Mouse (Mus musculus) left cerebral cortex, adult 2 months (tissue): ENCODE measurements around the gene Exoc3l4. TPM values are rescaled to one million over a fixed set of nuclear protein-coding genes. Genes with fewer than 3 reads are reported as not detected.

Source experiments
- DNase-seq, 2 experiments: peaks; one replicate each; pipeline ENCODE4 v3.0.0; 2021 to 2022; ENCODE audit warnings: low spot score in 2 of 2, mixed read lengths in 1 of 2; ENCODE audit errors: extremely low spot score in 1 of 2
- H3K27ac ChIP-seq: fragments of 200-600 bp; 2 replicates; pipeline ENCODE4 v1.8.1; 2022
- H3K4me3 ChIP-seq: fragments of 200-600 bp; 2 replicates; pipeline ENCODE4 v1.8.1; 2022
- CTCF ChIP-seq: fragments of 200-600 bp; IDR thresholded peaks from 2 replicates; pipeline ENCODE4 v1.8.1; 2022; ENCODE audit warnings: antibody characterized with exemption, mild to moderate bottlenecking, moderate library complexity
- intact Hi-C: fragments of 180-260 bp; cut with DNase I; formaldehyde crosslinking; loops from one replicate; pipeline ENCODE4 v1.15.1; 2025
- total RNA-seq, 2 experiments: library from RNA; stranded (reverse); gene quantifications; 2 replicates each; pipeline ENCODE4 v1.2.3; 2021

The Exoc3l4 gene
- total RNA-seq, 2 experiments from 2014 or later, result 0.54 to 0.96 TPM

DNA sequence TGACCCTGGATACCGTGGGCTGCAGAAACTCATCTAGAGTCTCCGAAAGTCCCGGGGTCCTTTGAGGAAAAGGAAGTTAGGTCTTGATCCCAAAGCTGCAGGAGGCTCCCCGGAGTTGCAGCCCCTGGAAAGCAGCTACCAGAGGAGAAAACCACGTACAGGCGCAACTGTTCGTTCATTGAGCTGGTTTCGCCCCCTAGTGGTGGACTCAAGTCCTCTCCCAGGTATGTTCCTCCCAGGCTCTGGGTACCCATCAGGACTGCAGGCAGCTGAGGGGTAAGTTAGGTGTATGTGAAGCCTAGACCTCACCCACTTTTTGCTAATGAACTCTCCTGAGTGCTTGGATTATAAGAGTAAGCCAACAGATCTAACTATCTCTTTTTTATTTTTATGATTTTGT lies 52.7 kb downstream of the Exoc3l4 start:
- peak; percentile 54 to 75 for DNase-seq
- peak; percentile 90 for TF ChIP-seq CTCF

DNA sequence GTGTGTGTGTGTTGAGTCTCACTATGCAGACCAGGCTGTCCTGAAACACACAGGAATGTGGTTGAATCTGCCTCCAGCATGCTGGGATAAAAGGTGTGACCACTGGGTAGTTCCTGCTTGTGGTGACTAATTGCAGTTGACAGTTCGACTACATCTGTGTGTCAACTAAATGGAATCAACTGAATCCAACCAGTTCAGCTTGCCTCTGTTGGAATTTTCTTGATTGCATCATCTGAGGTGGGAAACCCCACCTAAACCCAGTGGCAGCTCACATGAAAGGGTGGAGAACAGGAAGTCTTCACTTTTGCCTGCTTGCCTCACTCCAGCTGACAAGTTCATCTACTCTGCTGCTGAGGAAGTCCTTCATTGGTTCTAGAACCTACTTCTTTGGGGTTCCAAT lies 54.3 kb downstream of the Exoc3l4 start:
- no peak overlapping the region for H3K4me3 ChIP-seq
- no peak for DNase-seq
- TF ChIP-seq CTCF, result no peak
- no peak overlapping the region for H3K27ac ChIP-seq
- intact Hi-C loops, result no loop called here

More for the DNA sequence above, 52.7 kb downstream of the Exoc3l4 start:
- no peak overlapping the region for H3K4me3 ChIP-seq
- no peak overlapping the region for H3K27ac ChIP-seq
- intact Hi-C loops, result loop anchor here (2.0 kb wide), 1 partner anchor 45 kb away; no protein-coding TSS in a partner anchor

DNA sequence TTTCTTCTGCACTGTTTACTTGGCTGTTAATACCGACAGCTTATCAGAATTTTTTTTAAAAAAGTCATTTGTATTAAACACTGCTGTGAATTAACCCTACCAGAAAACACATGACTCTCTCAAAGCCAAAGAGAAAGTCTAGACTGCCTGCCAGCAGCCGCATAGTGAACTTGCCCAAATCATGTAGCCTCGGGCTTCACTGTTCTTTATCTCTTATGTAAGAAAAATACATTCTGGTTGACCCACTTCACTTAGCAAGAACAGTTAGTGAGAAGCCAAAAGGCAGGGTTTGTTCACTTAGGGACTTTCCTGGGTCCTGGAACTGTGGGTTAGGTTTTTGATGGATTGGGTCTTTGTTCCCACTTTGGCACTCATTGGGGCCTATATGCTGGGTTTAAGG lies 54.9 kb downstream of the Exoc3l4 start:
- DNase-seq, result no peak
- Histone ChIP-seq H3K4me3 (no peak overlapping the region), H3K27ac (no peak overlapping the region)
- intact Hi-C loops, result no loop called here
- no peak for TF ChIP-seq CTCF

DNA sequence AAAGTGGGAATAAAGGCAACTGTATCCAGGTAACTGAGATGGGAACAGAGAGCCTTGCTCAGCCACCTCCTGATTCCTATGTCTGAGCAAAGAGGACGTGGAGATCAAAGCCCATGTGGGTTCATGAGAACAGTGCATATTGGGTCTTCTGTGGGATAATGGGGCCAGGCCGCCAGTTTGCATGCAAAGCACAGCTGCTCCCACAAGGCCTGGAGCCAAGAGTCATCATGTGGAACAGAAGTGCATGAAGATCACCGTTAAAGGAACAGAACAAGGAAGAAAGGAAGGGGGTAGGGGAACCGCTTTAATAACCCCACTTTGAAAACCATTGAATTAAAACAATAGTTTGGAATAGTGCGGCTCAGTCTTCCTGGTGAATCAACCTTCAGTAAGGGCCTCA lies 56.1 kb downstream of the Exoc3l4 start:
- TF ChIP-seq CTCF, result no peak
- Histone ChIP-seq H3K4me3 (no peak overlapping the region), H3K27ac (no peak overlapping the region)
- DNase-seq, result no peak
- intact Hi-C loops, result no loop called here

DNA sequence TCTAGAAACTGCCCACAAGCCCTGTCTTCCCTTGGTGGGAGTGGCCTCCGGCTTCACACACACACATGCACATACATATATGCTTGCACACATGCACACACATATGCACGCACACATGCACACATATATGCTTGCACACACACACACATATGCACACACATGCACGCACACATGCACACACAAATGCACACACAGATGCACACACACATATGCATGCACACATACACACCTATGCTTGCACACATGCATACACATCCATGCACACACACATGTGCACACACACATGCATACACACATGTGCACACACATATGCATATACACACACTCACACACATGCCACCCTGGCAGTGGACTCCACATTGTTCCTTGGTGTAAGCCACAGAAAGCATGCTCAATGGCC lies 57.6 kb downstream of the Exoc3l4 start:
- intact Hi-C loops, result no loop called here
- H3K4me3 ChIP-seq, result no peak overlapping the region
- H3K27ac ChIP-seq, result no peak overlapping the region
- DNase-seq, result no peak
- TF ChIP-seq CTCF, result no peak

DNA sequence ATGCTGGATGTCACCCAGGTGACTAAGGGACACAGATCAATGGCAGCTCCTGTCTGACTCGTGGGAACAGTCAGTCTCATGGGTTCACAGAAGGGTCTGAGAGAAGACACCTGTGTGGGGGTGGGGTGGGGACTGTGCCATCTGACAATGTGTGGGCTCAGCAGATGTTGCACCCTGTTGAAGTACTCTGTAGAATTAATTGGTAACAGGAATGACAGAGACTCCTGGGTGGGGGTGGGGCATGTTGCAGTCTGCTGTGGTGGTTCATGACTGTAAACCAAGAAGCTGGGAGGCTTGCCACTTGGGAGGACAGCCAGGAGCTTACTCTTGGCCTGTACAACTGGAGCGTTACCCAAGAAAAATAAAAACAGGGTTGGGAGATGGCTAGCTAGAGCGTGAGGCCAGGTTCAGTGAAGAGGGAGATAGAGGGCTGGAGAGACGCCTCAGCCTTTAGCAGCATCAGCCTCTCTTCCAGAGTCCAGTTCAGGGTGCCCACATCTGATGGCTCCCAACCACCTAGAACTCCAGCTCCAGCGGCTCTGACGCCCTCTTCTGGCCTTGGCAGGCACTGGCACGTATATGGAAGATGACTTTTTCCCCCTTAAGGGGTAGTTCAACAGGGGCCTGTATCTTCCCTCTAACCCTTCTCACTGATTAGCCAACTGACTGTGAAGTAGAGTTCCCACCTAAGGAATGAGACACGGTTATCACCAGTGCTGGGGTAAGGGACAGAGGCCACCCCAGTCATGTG lies 58.3 kb downstream of the Exoc3l4 start:
- DNase-seq, result no peak
- H3K27ac ChIP-seq, result no peak overlapping the region
- intact Hi-C loops, result no loop called here
- peak; percentile 23 for TF ChIP-seq CTCF
- H3K4me3 ChIP-seq, result no peak overlapping the region

DNA sequence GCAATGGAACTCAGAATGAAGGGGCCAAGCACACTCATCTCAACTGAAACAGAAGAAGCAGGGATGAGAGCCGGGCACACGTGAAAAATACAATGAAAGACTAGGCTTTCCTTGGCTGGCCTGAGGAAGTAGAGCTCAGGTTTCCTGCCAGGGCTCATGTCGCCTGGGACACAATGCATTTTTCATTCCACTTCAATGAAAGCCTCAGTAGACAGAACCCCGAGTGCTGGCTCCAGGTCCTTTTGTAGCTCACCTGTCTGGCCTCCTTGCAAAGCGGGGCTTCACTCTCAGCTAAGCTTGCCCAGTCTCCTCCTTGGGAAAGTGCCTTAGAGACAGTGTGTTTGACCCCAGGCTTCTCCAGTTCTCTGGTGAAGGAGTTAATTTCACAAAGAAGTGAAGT lies 62.1 kb downstream of the Exoc3l4 start:
- no peak overlapping the region for H3K4me3 ChIP-seq
- no peak for DNase-seq
- intact Hi-C loops, result no loop called here
- H3K27ac ChIP-seq, result no peak overlapping the region
- no peak for TF ChIP-seq CTCF

DNA sequence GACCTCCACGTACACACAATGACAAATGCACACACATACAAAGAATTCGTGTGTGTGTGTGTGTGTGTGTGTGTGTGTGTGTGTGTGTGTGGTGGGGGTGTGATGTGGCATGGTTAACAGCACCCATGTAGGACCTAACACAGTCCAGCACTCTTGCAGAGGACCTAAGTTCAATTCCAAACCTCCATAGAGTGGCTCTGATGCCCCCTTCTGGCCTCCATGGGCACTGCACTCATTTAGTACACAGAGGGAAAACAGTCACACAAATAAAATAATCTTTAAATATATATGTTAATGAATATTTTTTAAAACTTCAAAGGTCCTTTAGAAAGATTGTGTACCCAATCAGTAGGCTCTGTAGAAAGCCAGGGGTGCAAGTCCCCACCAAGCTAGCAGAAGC lies 63.1 kb downstream of the Exoc3l4 start:
- no peak for DNase-seq
- no peak overlapping the region for H3K27ac ChIP-seq
- H3K4me3 ChIP-seq, result no peak overlapping the region
- intact Hi-C loops, result no loop called here
- TF ChIP-seq CTCF, result peak; percentile 58

Other genes with a start within 250 kb of the Exoc3l4 start
- not detected for gene 4930595D18Rik, start 232.5 kb upstream of the Exoc3l4 start, total RNA-seq
- gene Amn, start 145.9 kb upstream of the Exoc3l4 start, total RNA-seq, result 1 to 10 TPM; 8.0 to 10.0 TPM
- gene Cdc42bpb, start 39.3 kb upstream of the Exoc3l4 start, total RNA-seq, result 100 to 1,000 TPM; 137 to 142 TPM
- gene Lbhd2, start 10.2 kb upstream of the Exoc3l4 start, total RNA-seq, result 1 to 10 TPM; 1.3 to 2.8 TPM
- gene Tnfaip2, start 25.5 kb downstream of the Exoc3l4 start, total RNA-seq, result under 1 TPM; 0.82 to 0.84 TPM
- 1 to 10 TPM; 3.1 to 3.3 TPM for gene Gm266, start 68.8 kb downstream of the Exoc3l4 start, total RNA-seq
- 100 to 1,000 TPM; 241 to 276 TPM for gene Eif5, start 121.0 kb downstream of the Exoc3l4 start, total RNA-seq
- gene Mark3, start 157.5 kb downstream of the Exoc3l4 start, total RNA-seq, result 100 to 1,000 TPM; 102 TPM